Comparison of ENCODE assay signal across 8 mouse cellular contexts in genomic region chr9:118925286-118926110, GRCm38 (mm10). TPM values are rescaled to one million over a fixed set of nuclear protein-coding genes. Genes with fewer than 3 reads are reported as not detected.
DNase-seq lines count a peak whose midpoint lies in the region; ATAC-seq lines count a peak whose summit lies in the region.

No protein-coding gene starts in this region.

- DNase-seq in adrenal gland, adult 2 months, result peak; percentile 99
- DNase-seq in embryo, embryonic 11 days, result peak; percentile 97
- DNase-seq in gastrocnemius, postnatal 25 days, result peak; percentile 96
- DNase-seq in intestine, embryonic 14.5 days (ENCODE audit: low spot score), result peak; percentile 96
- peak; percentile 95 to 96 for DNase-seq in left cerebral cortex, postnatal 14 days (ENCODE audit: low spot score in 2 of 2)
- peak; percentile 93 for DNase-seq in right cerebral cortex, postnatal 14 days
- DNase-seq in urinary bladder, postnatal 25 days (ENCODE audit: low spot score), result peak; percentile 93

- no peaks in the 10 kb centered on the region for H3K27me3 ChIP-seq in intestine, embryonic 14.5 days (replicated peaks; ENCODE audit: control insufficient read depth, insufficient read depth, low read length)

- peak overlapping the region; percentile 88 for H3K4me3 ChIP-seq in intestine, embryonic 14.5 days (ENCODE audit: low read depth, low read length)

- H3K4me2 ChIP-seq in intestine, embryonic 14.5 days (ENCODE audit: low read length), result peak overlapping the region; percentile 96

- peaks cover 20% of the 10 kb centered on the region for H3K4me1 ChIP-seq in intestine, embryonic 14.5 days (replicated peaks; ENCODE audit: control insufficient read depth, insufficient read depth, low read length)

- 0 out of 2 replicates have a peak, but pooled peaks cover 3% of the 10 kb centered on the region for H3K36me3 ChIP-seq in intestine, embryonic 14.5 days (ENCODE audit: control insufficient read depth, insufficient read depth, low read length)

- H3K9ac ChIP-seq in intestine, embryonic 14.5 days (ENCODE audit: low read length), result peak overlapping the region; percentile 66

- H3K9me3 ChIP-seq in intestine, embryonic 14.5 days (ENCODE audit: control insufficient read depth, low read length), result no peaks in the 10 kb centered on the region

- under 1% methylated on average over 51 of the region's 53 CpGs for WGBS in intestine, embryonic 14.5 days

- intact Hi-C loops in left cerebral cortex, postnatal 14 days (cut with DNase I), result loop anchor here (5.0 kb wide), 2 partner anchors 67 to 82 kb away; no protein-coding TSS in a partner anchor

- peak; percentile 79 for ATAC-seq in intestine, embryonic 14.5 days (replicated peaks; ENCODE audit: low FRiP score, low TSS enrichment, low read depth)
- ATAC-seq in megakaryocyte-erythroid progenitor cell, adult 5-6 weeks (replicated peaks; ENCODE audit: low FRiP score, low TSS enrichment, poor library complexity, severe bottlenecking), result peak; percentile 90

- H3K27ac ChIP-seq in intestine, embryonic 14.5 days (ENCODE audit: low read depth), result peak overlapping the region; percentile 63

RNA-seq across cellular contexts. Expression of gene Ctdspl, which starts 0.8 kb away (rescaled TPM):
- total RNA-seq in adrenal gland, adult 2 months (2021), result 10 to 100 TPM; 28.0 to 33.1 TPM
- polyA plus RNA-seq in adrenal gland, adult 2 months (2012; rRNA removed), result 19.8 and 21.0 TPM in 2 replicates
- 1 to 10 TPM; 5.5 to 8.6 TPM for total RNA-seq in gastrocnemius, postnatal 25 days (2021)
- 21.3 and 22.1 TPM in 2 replicates for polyA plus RNA-seq in intestine, embryonic 14.5 days (2014; fragmentation: Nextera tagmentation; extraction: Ambion mirVana)
- total RNA-seq in left cerebral cortex, postnatal 14 days (2021), result 10 to 100 TPM; 31.5 to 36.6 TPM
- 7.2 and 14.6 TPM in 2 replicates for total RNA-seq in megakaryocyte-erythroid progenitor cell, adult 5-6 weeks (2014; fragmentation: Nextera tagmentation)
- total RNA-seq in megakaryocyte-erythroid progenitor cell, adult 5-6 weeks (2017), result 3.1 and 3.8 TPM in 2 replicates

Comparison
In these comparisons a context has a peak if more than half of its experiments do, and no peak if none do; other contexts are left out.
1. Peak in every context shown above with its lines: DNase-seq, ATAC-seq, H3K4me3 ChIP-seq and H3K27ac ChIP-seq.